Mouse (Mus musculus): Measurements from ENCODE around the gene Eno1.

- no peak for TF ChIP-seq CTCF (IDR thresholded peaks at IDR 0.05; ENCODE audit: borderline replicate concordance, extremely low read depth, insufficient read depth, insufficient read length)
- no peak for TF ChIP-seq POLR2A (IDR thresholded peaks at IDR 0.05; ENCODE audit: borderline replicate concordance, extremely low read depth, insufficient read depth, insufficient read length, poor library complexity, severe bottlenecking)
These were observed 39.0 kb downstream of the Eno1 start for GRCm38 (mm10) chr4:150275531-150275930.
